Mouse (Mus musculus) embryonic fibroblast, embryonic 13.5 days (primary cell): ENCODE data around the gene Morn5.

Source experiments
- CTCF ChIP-seq: IDR thresholded peaks from 2 replicates; pipeline ENCODE4 v1.5.1; 2011; ENCODE audit warnings: mild to moderate bottlenecking, control low read depth, low read length, moderate library complexity, borderline replicate concordance; ENCODE audit not compliant: insufficient read depth
- POLR2A ChIP-seq: IDR thresholded peaks from 2 replicates; pipeline ENCODE4 v1.6.1; 2011; ENCODE audit warnings: low read depth, mild to moderate bottlenecking, control low read depth, low read length, moderate library complexity

DNA sequence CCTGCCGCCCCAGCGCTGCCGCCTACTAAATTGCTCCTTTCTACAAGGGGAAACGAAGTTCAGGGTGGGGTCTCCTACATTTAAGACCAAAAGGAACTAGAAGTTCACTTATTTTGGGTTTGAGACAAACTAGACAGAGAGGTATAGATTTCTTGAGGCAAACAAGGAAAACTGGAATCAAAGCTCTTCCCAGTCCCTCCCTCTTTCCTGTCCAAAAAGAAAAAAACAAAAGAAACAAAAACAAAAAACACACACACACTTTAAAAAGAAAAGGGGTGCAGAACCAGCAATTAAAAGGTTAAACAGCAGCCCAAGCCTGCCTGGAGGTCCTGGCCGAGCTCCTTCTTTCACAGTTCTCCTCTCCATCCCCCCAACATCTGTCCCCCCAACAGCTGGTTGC is 48.8 kb downstream of the Morn5 start:
- no peak for TF ChIP-seq CTCF
- TF ChIP-seq POLR2A: no peak
